Mouse (Mus musculus) C2C12 (cell line): ENCODE data around the gene Rnf40.

Source experiments
- CEBPB ChIP-seq: IDR thresholded peaks from one replicate; pipeline ENCODE4 v1.6.1; 2011; ENCODE audit warnings: low read depth, mild to moderate bottlenecking, control low read depth, moderate library complexity
- CTCF ChIP-seq: IDR thresholded peaks from one replicate; pipeline ENCODE4 v1.5.1; 2011; ENCODE audit not compliant: control insufficient read depth, insufficient read depth, insufficient read length
- MYOG ChIP-seq: IDR thresholded peaks from one replicate; pipeline ENCODE4 v1.6.1; 2011; ENCODE audit not compliant: control insufficient read depth, insufficient read length; ENCODE audit errors: extremely low read depth
- USF1 ChIP-seq: IDR thresholded peaks from one replicate; pipeline ENCODE4 v1.6.1; 2011; ENCODE audit warnings: low read depth, mild to moderate bottlenecking, control low read depth, moderate library complexity

DNA sequence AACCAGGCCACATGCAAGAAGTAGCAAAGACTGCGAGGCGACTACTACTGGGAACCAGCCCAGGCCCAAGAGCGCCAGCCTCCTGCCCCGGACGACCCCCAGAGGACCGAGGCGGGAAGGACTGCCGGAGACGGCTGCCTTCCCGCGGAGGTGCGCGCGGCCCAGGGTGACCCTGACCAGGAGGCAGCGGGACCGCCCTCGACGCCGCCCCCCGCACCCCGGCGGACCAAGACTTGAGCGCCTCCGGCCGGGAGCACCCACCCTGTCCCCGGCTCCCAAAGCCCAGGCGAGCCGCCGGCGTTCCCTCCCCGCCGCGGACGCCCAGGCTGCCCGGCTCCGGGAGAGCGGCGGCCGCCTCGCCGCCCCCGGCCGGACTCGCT is 25.9 kb downstream of the Rnf40 start:
- TF ChIP-seq CTCF (no peak), USF1 (no peak), MYOG (no peak), CEBPB (no peak)
